Mouse (Mus musculus) embryonic fibroblast, embryonic 13.5 days (primary cell): Measurements from ENCODE around the gene Ntm.

Experiments
- CTCF ChIP-seq: IDR thresholded peaks from 2 replicates; pipeline ENCODE4 v1.5.1; 2011; ENCODE audit warnings: mild to moderate bottlenecking, control low read depth, low read length, moderate library complexity, borderline replicate concordance; ENCODE audit not compliant: insufficient read depth
- POLR2A ChIP-seq: IDR thresholded peaks from 2 replicates; pipeline ENCODE4 v1.6.1; 2011; ENCODE audit warnings: low read depth, mild to moderate bottlenecking, control low read depth, low read length, moderate library complexity

GRCm38 (mm10) chr9:29325137-29325536 lies 637.8 kb downstream of the Ntm start:
- TF ChIP-seq POLR2A, result no peak
- TF ChIP-seq CTCF, result no peak
